Mouse (Mus musculus) pancreas, adult 10 weeks (tissue): ENCODE measurements around the gene Scrt2. TPM values are rescaled to one million over a fixed set of nuclear protein-coding genes. Genes with fewer than 3 reads are reported as not detected.

Experiments
- polyA plus RNA-seq: library from polyadenylated mRNA; stranded (reverse); fragments of 350-450 nt; fragmentation: Illumina TruSeq; extraction: RNeasy Lipid Tissue Mini Kit (QIAGEN cat#74804); gene quantifications from one replicate; pipeline ENCODE4 v1.2.3, GENCODE M21; 2015; ENCODE audit warnings: low read depth, low replicate concordance; ENCODE audit not compliant: insufficient read depth

The Scrt2 gene
- polyA plus RNA-seq, result not detected

GRCm38 (mm10) chr2:152080685-152081541, at the start of gene Scrt2:
Gene Scrt2 (plus strand): TSS chr2:152081529.

GRCm38 (mm10) chr2:152105318-152106224, 24.2 kb downstream of the Scrt2 start, which contains the start of gene Srxn1:
Gene Srxn1 (plus strand): TSS chr2:152105516.

GRCm38 (mm10) chr2:152143279-152144157, 62.2 kb downstream of the Scrt2 start, which contains the start of gene Tcf15:
Gene Tcf15 (plus strand): TSS chr2:152143561.

Other genes with a start within 250 kb of the Scrt2 start
- 0.79 TPM for gene Rspo4, start 238.6 kb upstream of the Scrt2 start, polyA plus RNA-seq
- gene Angpt4, start 170.3 kb upstream of the Scrt2 start, polyA plus RNA-seq, result 1.0 TPM
- 4.0 TPM for gene Fam110a, start 101.3 kb upstream of the Scrt2 start, polyA plus RNA-seq
- 1.3 TPM for gene Slc52a3, start 85.0 kb upstream of the Scrt2 start, polyA plus RNA-seq
- gene Srxn1, start 24.0 kb downstream of the Scrt2 start, polyA plus RNA-seq, result 5.3 TPM
- 2.1 TPM for gene Tcf15, start 62.0 kb downstream of the Scrt2 start, polyA plus RNA-seq
- 17.7 TPM for gene Csnk2a1, start 145.3 kb downstream of the Scrt2 start, polyA plus RNA-seq
- gene Tbc1d20, start 212.3 kb downstream of the Scrt2 start, polyA plus RNA-seq, result 11.9 TPM